Mouse (Mus musculus) lung, embryonic 14.5 days (tissue): ENCODE results near the gene Efna1. TPM values are rescaled to one million over a fixed set of nuclear protein-coding genes. Genes with fewer than 3 reads are reported as not detected.

Experiments used
- ATAC-seq: fragments of 200-750 bp; cut with Nextera tagmentation; 2 replicates; pipeline ENCODE4 v1.8.0; 2017; ENCODE audit warnings: mild to moderate bottlenecking, moderate TSS enrichment, moderate library complexity; ENCODE audit not compliant: insufficient read depth
- DNase-seq: peaks from one replicate; pipeline ENCODE4 v3.0.0-alpha.2; 2015
- H3K27ac ChIP-seq: fragments of 300-500 bp; sonication (generic); 2 replicates; pipeline ENCODE4 v1.5.1; 2014; ENCODE audit warnings: low read depth, mild to moderate bottlenecking, moderate library complexity
- H3K27me3 ChIP-seq: fragments of 300-500 bp; sonication (generic); 2 replicates; pipeline ENCODE4 v1.6.1; 2014; ENCODE audit warnings: low read length, control low read depth; ENCODE audit not compliant: insufficient read depth
- H3K36me3 ChIP-seq: fragments of 300-500 bp; sonication (generic); 2 replicates; pipeline ENCODE4 v1.6.1; 2014; ENCODE audit warnings: control low read depth; ENCODE audit not compliant: insufficient read depth
- H3K4me1 ChIP-seq: fragments of 300-500 bp; sonication (generic); 2 replicates; pipeline ENCODE4 v1.6.1; 2014; ENCODE audit warnings: antibody characterized with exemption, control low read depth; ENCODE audit not compliant: insufficient read depth
- H3K4me2 ChIP-seq: fragments of 300-500 bp; sonication (generic); 2 replicates; pipeline ENCODE4 v1.6.1; 2014; ENCODE audit warnings: mild to moderate bottlenecking
- H3K4me3 ChIP-seq: fragments of 300-500 bp; sonication (generic); 2 replicates; pipeline ENCODE4 v1.5.1; 2014; ENCODE audit warnings: low read depth, low read length
- H3K9ac ChIP-seq: fragments of 300-500 bp; sonication (generic); 2 replicates; pipeline ENCODE4 v1.6.1; 2014
- H3K9me3 ChIP-seq: fragments of 300-500 bp; sonication (generic); 2 replicates; pipeline ENCODE4 v1.6.1; 2016; ENCODE audit warnings: low read depth, low read length, control low read depth
- CTCF ChIP-seq: IDR thresholded peaks from 2 replicates; pipeline ENCODE4 v1.5.1; 2016; ENCODE audit warnings: antibody characterized with exemption, low read depth
- WGBS: fragments of 180-500 bp; shearing (Covaris S2); extraction: QIAGEN DNeasy Blood & Tissue Kit; methylation state at CpG from one replicate; pipeline ENCODE4 v1.1.7; 2014; 5-methylcytosine and 5-hydroxymethylcytosine counted together
- polyA plus RNA-seq: library from polyadenylated mRNA; unstranded; fragments of >200 nt; fragmentation: Nextera tagmentation; extraction: Ambion mirVana; gene quantifications from 2 replicates; pipeline ENCODE4 v1.2.1, GENCODE M21; 2014

The Efna1 gene
- polyA plus RNA-seq, 1 experiment from 2014 or later: 68.3 TPM

DNA sequence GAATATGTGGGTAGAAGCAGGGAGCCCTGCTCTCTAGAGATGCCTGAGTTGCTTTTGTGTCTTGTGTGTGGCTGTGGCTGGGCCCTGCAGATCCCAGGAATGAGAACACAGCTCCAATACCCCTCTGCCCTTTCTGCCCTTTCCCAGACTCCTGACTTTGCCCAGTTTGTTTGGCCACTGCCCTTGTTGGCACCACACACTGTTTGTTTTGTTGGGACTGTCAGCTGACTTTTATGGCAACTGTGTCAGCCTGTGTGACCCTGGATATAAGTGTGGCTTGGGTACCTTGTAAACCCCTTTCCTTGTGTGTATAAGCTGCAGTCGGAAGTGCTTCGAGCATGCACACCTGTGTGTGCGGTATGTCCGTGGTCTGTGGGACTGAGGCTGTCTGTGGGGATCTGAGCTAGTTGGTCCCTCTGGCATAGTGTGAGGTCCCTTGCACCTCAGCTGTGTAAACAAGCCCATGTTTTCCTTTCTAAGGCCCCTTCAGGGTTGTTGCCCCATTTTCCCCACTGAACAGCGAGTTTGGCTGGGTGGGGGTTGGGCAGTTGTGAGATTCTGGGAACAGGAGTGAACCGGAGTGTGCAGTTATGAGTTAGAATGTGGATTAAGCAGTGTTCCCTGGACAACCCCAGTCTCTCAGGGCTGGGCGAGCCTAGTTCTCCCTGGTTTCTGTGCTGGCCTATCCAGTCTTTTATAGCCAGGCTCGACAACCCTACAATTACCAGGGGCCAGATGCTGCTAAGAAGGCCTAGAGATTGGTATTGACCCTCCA is 24.8 kb upstream of the Efna1 start:
- Histone ChIP-seq H3K9me3 (no peaks in the 10 kb centered on the region), H3K9ac (no peak overlapping the region), H3K4me1 (no peaks in the 10 kb centered on the region), H3K4me2 (no peak overlapping the region), H3K27ac (peak overlapping the region; percentile 48; the same call in 1 of the 2 replicates), H3K36me3 (no peaks in the 10 kb centered on the region), H3K4me3 (no peak overlapping the region), H3K27me3 (no peaks in the 10 kb centered on the region)
- no peak for TF ChIP-seq CTCF
- WGBS: 51% methylated on average over 8 of the region's 8 CpGs
- ATAC-seq: no peak; the same call in 1 of the 2 replicates
- no peak for DNase-seq

DNA sequence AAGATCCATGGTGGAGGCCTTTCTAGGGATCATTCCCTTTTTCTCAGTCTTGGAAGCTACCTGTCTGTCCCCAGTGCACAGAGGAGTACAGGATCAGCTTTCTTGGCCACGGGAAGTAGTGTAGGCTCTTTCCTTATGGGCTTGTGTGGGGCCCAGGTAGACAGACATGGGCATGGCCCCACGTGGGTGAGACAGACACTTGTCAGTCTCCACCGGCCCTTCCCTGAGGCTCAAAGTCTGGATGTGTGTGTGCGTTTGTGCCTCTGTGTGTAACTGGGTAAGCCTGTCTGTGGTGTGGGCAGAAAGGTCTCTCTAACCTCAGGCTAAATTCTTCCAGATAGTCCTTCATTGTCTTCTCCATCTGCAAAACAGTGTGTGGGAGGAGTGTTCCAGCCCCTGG is 24.2 kb upstream of the Efna1 start:
- Histone ChIP-seq H3K4me3 (no peak overlapping the region), H3K4me2 (no peak overlapping the region), H3K4me1 (no peaks in the 10 kb centered on the region), H3K36me3 (no peaks in the 10 kb centered on the region), H3K27ac (peak overlapping the region; percentile 48; the same call in 1 of the 2 replicates), H3K9me3 (no peaks in the 10 kb centered on the region), H3K27me3 (no peaks in the 10 kb centered on the region), H3K9ac (no peak overlapping the region)
- 60% methylated on average over 4 of the region's 4 CpGs for WGBS
- ATAC-seq: no peak
- DNase-seq: no peak
- no peak for TF ChIP-seq CTCF

GRCm38 (mm10) chr3:89304440-89304839 is 23.5 kb upstream of the Efna1 start:
- Histone ChIP-seq H3K4me2 (no peak overlapping the region), H3K9me3 (no peaks in the 10 kb centered on the region), H3K27ac (no peak overlapping the region), H3K4me1 (no peaks in the 10 kb centered on the region), H3K9ac (no peak overlapping the region), H3K27me3 (no peaks in the 10 kb centered on the region), H3K4me3 (no peak overlapping the region), H3K36me3 (no peaks in the 10 kb centered on the region)
- TF ChIP-seq CTCF: no peak
- no peak for DNase-seq
- no peak for ATAC-seq
- WGBS: 49% methylated on average over 6 of the region's 6 CpGs

- H3K9me3 ChIP-seq: no peaks in the 10 kb centered on the region
- no peaks in the 10 kb centered on the region for H3K27me3 ChIP-seq
- H3K36me3 ChIP-seq: no peaks in the 10 kb centered on the region
- DNase-seq (no peak), ATAC-seq (no peak)
- no peaks in the 10 kb centered on the region for H3K4me1 ChIP-seq
- no peak overlapping the region for H3K9ac ChIP-seq
- no peak; the same call in 1 of the 2 replicates for TF ChIP-seq CTCF
- H3K4me3 ChIP-seq: no peak overlapping the region
- no peak overlapping the region for H3K27ac ChIP-seq
- 61% methylated on average over 2 of the region's 2 CpGs for WGBS
- no peak overlapping the region for H3K4me2 ChIP-seq
These were observed 19.6 kb upstream of the Efna1 start for GRCm38 (mm10) chr3:89300514-89300913.

DNA sequence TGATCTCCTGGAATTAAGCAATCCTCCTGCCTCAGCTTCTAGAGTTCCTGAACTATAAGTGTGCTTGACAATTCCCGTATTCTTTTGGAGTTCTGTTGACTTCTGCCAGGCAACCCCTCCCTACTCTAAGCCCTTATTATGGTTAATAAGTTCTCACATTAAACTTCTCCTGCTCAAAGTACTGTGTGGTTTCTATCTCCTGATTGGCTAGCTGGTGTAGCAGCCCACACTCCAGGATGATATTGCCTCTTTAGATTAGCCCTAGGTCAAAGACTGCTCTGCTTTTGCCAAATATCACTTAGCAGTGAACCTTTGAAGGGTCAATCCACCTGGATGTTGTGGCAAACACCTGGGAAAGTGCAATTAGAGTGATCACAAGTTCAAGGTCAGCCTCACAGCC is 19.1 kb upstream of the Efna1 start:
- H3K4me1 ChIP-seq: no peaks in the 10 kb centered on the region
- H3K27me3 ChIP-seq: no peaks in the 10 kb centered on the region
- WGBS: 19% methylated on average over 1 of the region's 1 CpGs
- no peak overlapping the region for H3K27ac ChIP-seq
- ATAC-seq: no peak
- H3K4me3 ChIP-seq: no peak overlapping the region
- TF ChIP-seq CTCF: no peak
- no peak for DNase-seq
- peak overlapping the region; percentile 52 for H3K4me2 ChIP-seq
- no peaks in the 10 kb centered on the region for H3K36me3 ChIP-seq
- H3K9me3 ChIP-seq: no peaks in the 10 kb centered on the region
- H3K9ac ChIP-seq: no peak overlapping the region

DNA sequence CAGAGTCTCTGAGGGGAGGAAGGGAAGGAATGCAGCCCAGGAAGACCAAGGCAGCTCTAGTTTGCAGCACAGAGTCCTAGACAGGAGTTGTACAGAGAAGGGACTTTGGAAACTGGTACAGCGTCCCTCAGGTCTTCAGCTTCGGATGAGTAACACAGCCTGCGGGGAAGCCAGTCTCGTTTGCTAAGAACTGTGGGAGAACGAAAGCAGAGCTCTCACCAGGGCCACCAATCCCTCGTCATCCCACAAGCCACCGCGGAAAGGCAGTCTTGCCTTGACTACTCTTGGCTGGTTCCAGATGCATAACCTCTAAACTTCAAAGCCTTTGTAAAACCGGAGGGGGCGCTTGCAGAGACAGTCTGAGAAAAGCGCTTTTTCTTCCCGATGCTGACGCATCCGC is 18.6 kb upstream of the Efna1 start:
- DNase-seq (peak; percentile 71), ATAC-seq (peak; percentile 70)
- no peak for TF ChIP-seq CTCF
- Histone ChIP-seq H3K27me3 (no peaks in the 10 kb centered on the region), H3K4me1 (no peaks in the 10 kb centered on the region), H3K4me2 (peak overlapping the region; percentile 52), H3K9me3 (no peaks in the 10 kb centered on the region), H3K36me3 (no peaks in the 10 kb centered on the region), H3K27ac (no peak overlapping the region), H3K9ac (no peak overlapping the region), H3K4me3 (peak overlapping the region; percentile 14)
- 1% methylated on average over 14 of the region's 14 CpGs for WGBS

- 77% methylated on average over 6 of the region's 6 CpGs for WGBS
- H3K9me3 ChIP-seq: no peaks in the 10 kb centered on the region
- DNase-seq: no peak
- H3K27ac ChIP-seq: no peak overlapping the region
- no peaks in the 10 kb centered on the region for H3K4me1 ChIP-seq
- no peak overlapping the region for H3K9ac ChIP-seq
- no peaks in the 10 kb centered on the region for H3K27me3 ChIP-seq
- H3K4me3 ChIP-seq: no peak overlapping the region
- no peak for TF ChIP-seq CTCF
- no peak for ATAC-seq
- H3K36me3 ChIP-seq: no peaks in the 10 kb centered on the region
- 0 out of 2 replicates have a peak overlapping the region, but pooled peaks have one; percentile 52 for H3K4me2 ChIP-seq
These were observed 18.0 kb upstream of the Efna1 start for GRCm38 (mm10) chr3:89298908-89299307.
